Mouse (Mus musculus) liver, embryonic 14.5 days (tissue): ENCODE measurements around the gene Ehd4.

Experiments
- CTCF ChIP-seq: IDR thresholded peaks from 2 replicates; pipeline ENCODE4 v1.5.1; 2016; ENCODE audit warnings: antibody characterized with exemption, low read depth, control low read depth
- EP300 ChIP-seq: IDR thresholded peaks from 2 replicates; pipeline ENCODE4 v1.6.1; 2016; ENCODE audit warnings: antibody characterized with exemption, low read depth

GRCm38 (mm10) chr2:120137281-120137680, 17.1 kb downstream of the Ehd4 start:
- TF ChIP-seq EP300 (no peak), CTCF (no peak)
